Mouse (Mus musculus): Measurements from ENCODE around the gene Ywhag. TPM values are rescaled to one million over a fixed set of nuclear protein-coding genes. Genes with fewer than 3 reads are reported as not detected.

The Ywhag gene
- polyA plus RNA-seq, 1 experiment from 2014 or later, result 193 TPM

- Histone ChIP-seq H3K9ac (replicated peaks; ENCODE audit: low read length) (peak overlapping the region; percentile 48), H3K4me3 (ENCODE audit: low read length) (peak overlapping the region; percentile 38), H3K36me3 (ENCODE audit: insufficient read depth, low read length) (no peaks in the 10 kb centered on the region), H3K4me1 (ENCODE audit: insufficient read depth, low read length) (peaks cover 19% of the 10 kb centered on the region), H3K4me2 (replicated peaks; ENCODE audit: low read depth, low read length) (peak overlapping the region; percentile 58), H3K27me3 (ENCODE audit: insufficient read depth, low read length) (no peaks in the 10 kb centered on the region), H3K27ac (ENCODE audit: low read length) (peak overlapping the region; percentile 57), H3K9me3 (ENCODE audit: low read length) (no peaks in the 10 kb centered on the region)
- 6% methylated on average over 24 of the region's 24 CpGs for WGBS
- no peak for ATAC-seq (ENCODE audit: low FRiP score, low TSS enrichment)
These were observed 31.1 kb upstream of the Ywhag start for GRCm38 (mm10) chr5:135965501-135965930.

DNA sequence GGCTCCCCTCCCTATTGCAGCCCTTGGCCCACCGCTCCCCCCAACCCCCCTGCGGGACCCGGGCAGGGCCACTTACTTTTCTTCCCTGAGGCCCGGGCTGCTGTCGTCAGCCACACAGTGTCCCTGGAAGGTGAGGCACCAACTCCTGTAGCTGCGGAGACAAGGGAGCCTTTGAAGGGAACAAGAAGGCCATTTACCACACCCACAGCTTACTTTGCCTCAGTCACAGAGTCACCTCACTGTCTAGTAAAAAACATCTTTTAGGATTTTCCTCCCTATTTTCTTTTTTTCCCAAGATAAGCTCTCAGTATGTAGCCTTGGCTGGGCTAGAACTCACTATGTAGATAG, 28.8 kb upstream of the Ywhag start:
- 3% methylated on average over 6 of the region's 6 CpGs for WGBS
- ATAC-seq (ENCODE audit: low FRiP score, low TSS enrichment), result no peak

GRCm38 (mm10) chr5:135962492-135963279, 28.3 kb upstream of the Ywhag start:
- Histone ChIP-seq H3K27me3 (ENCODE audit: insufficient read depth, low read length) (no peaks in the 10 kb centered on the region), H3K4me3 (ENCODE audit: low read length) (peak overlapping the region; percentile 65), H3K9ac (replicated peaks; ENCODE audit: low read length) (peak overlapping the region; percentile 92), H3K9me3 (ENCODE audit: low read length) (no peaks in the 10 kb centered on the region), H3K27ac (ENCODE audit: low read length) (peak overlapping the region; percentile 97), H3K4me2 (replicated peaks; ENCODE audit: low read depth, low read length) (peak overlapping the region; percentile 94), H3K36me3 (ENCODE audit: insufficient read depth, low read length) (no peaks in the 10 kb centered on the region), H3K4me1 (ENCODE audit: insufficient read depth, low read length) (peaks cover 26% of the 10 kb centered on the region)
- 0% methylated on average over 64 of the region's 64 CpGs for WGBS
- ATAC-seq (ENCODE audit: low FRiP score, low TSS enrichment), result peak; percentile 96

More for the DNA sequence above, 28.8 kb upstream of the Ywhag start:
- Histone ChIP-seq H3K27ac (ENCODE audit: low read length) (peak overlapping the region; percentile 97), H3K9me3 (ENCODE audit: low read length) (no peaks in the 10 kb centered on the region), H3K27me3 (ENCODE audit: insufficient read depth, low read length) (no peaks in the 10 kb centered on the region), H3K36me3 (ENCODE audit: insufficient read depth, low read length) (no peaks in the 10 kb centered on the region), H3K4me1 (ENCODE audit: insufficient read depth, low read length) (peaks cover 21% of the 10 kb centered on the region), H3K9ac (replicated peaks; ENCODE audit: low read length) (peak overlapping the region; percentile 92), H3K4me3 (ENCODE audit: low read length) (peak overlapping the region; percentile 65), H3K4me2 (replicated peaks; ENCODE audit: low read depth, low read length) (peak overlapping the region; percentile 94)

DNA sequence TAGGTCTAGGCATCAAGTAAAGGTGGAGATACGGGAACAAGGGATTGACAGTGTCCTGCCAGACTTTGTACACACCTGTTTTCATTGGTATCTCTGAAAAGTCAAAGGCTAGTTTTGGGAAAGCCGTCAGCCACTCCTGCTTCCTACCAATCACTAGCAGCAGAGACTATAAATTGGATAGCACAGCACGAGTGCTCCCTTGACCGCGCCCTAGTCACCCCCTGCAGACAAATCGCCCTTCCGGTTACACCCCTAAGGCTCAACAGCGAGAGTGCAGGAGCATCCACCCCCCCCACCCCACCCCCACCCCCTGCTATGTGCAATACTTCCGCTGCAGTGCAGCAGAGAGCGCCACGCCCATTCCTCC, 27.7 kb upstream of the Ywhag start:
- ATAC-seq (ENCODE audit: low FRiP score, low TSS enrichment), result no peak; the same call in 1 of the 2 replicates
- WGBS, result under 1% methylated on average over 11 of the region's 11 CpGs

GRCm38 (mm10) chr5:135960909-135961635, 26.7 kb upstream of the Ywhag start:
- peak overlapping the region; percentile 94; the same call in 1 of the 2 replicates for H3K4me2 ChIP-seq (replicated peaks; ENCODE audit: low read depth, low read length)
- no peak for ATAC-seq (ENCODE audit: low FRiP score, low TSS enrichment)
- 96% methylated on average over 15 of the region's 15 CpGs for WGBS

More for the DNA sequence above, 27.7 kb upstream of the Ywhag start:
- Histone ChIP-seq H3K27me3 (ENCODE audit: insufficient read depth, low read length) (no peaks in the 10 kb centered on the region), H3K27ac (ENCODE audit: low read length) (peak overlapping the region; percentile 97), H3K36me3 (ENCODE audit: insufficient read depth, low read length) (no peaks in the 10 kb centered on the region), H3K4me2 (replicated peaks; ENCODE audit: low read depth, low read length) (peak overlapping the region; percentile 94), H3K9me3 (ENCODE audit: low read length) (no peaks in the 10 kb centered on the region), H3K4me3 (ENCODE audit: low read length) (peak overlapping the region; percentile 65), H3K4me1 (ENCODE audit: insufficient read depth, low read length) (peaks cover 27% of the 10 kb centered on the region), H3K9ac (replicated peaks; ENCODE audit: low read length) (peak overlapping the region; percentile 69)

DNA sequence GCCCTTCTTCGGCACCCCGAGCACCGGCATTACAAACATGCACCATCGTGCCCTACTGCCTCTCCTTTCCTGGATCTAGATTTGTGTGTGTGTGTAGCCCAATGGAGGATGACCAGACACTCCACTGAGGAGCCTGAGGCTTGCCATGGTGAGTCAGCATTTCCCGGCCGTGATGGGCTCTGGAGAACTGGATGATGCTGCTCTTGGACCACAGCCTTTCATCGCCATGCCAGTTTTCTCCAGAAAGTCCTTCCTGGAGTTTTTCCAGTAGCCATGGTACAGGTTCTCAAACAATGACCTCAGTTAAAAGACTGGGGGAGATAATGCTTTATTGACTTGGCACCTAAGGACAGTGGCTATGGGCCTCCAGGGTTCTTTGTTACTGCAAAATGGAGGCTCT, 25.5 kb upstream of the Ywhag start:
- Histone ChIP-seq H3K4me1 (ENCODE audit: insufficient read depth, low read length) (peaks cover 22% of the 10 kb centered on the region), H3K27me3 (ENCODE audit: insufficient read depth, low read length) (no peaks in the 10 kb centered on the region), H3K4me2 (replicated peaks; ENCODE audit: low read depth, low read length) (no peak overlapping the region), H3K36me3 (ENCODE audit: insufficient read depth, low read length) (no peaks in the 10 kb centered on the region), H3K9me3 (ENCODE audit: low read length) (no peaks in the 10 kb centered on the region), H3K27ac (ENCODE audit: low read length) (no peak overlapping the region), H3K4me3 (ENCODE audit: low read length) (no peak overlapping the region), H3K9ac (replicated peaks; ENCODE audit: low read length) (no peak overlapping the region)
- no peak for ATAC-seq (ENCODE audit: low FRiP score, low TSS enrichment)
- 92% methylated on average over 7 of the region's 7 CpGs for WGBS

More at GRCm38 (mm10) chr5:135960909-135961635, 26.7 kb upstream of the Ywhag start:
- no peaks in the 10 kb centered on the region for H3K27me3 ChIP-seq (ENCODE audit: insufficient read depth, low read length)
- no peak overlapping the region for H3K9ac ChIP-seq (replicated peaks; ENCODE audit: low read length)
- H3K36me3 ChIP-seq (ENCODE audit: insufficient read depth, low read length), result no peaks in the 10 kb centered on the region
- H3K4me1 ChIP-seq (ENCODE audit: insufficient read depth, low read length), result peaks cover 30% of the 10 kb centered on the region
- peak overlapping the region; percentile 97; the same call in 1 of the 2 replicates for H3K27ac ChIP-seq (ENCODE audit: low read length)
- no peaks in the 10 kb centered on the region for H3K9me3 ChIP-seq (ENCODE audit: low read length)
- no peak overlapping the region for H3K4me3 ChIP-seq (ENCODE audit: low read length)

- Histone ChIP-seq H3K4me1 (ENCODE audit: insufficient read depth, low read length) (peaks cover 21% of the 10 kb centered on the region), H3K4me2 (replicated peaks; ENCODE audit: low read depth, low read length) (peak overlapping the region; percentile 49), H3K27ac (ENCODE audit: low read length) (peak overlapping the region; percentile 95), H3K4me3 (ENCODE audit: low read length) (no peak overlapping the region), H3K36me3 (ENCODE audit: insufficient read depth, low read length) (no peaks in the 10 kb centered on the region), H3K9me3 (ENCODE audit: low read length) (no peaks in the 10 kb centered on the region), H3K9ac (replicated peaks; ENCODE audit: low read length) (no peak overlapping the region), H3K27me3 (ENCODE audit: insufficient read depth, low read length) (no peaks in the 10 kb centered on the region)
- 91% methylated on average over 4 of the region's 4 CpGs for WGBS
- ATAC-seq (ENCODE audit: low FRiP score, low TSS enrichment), result no peak
These were observed 24.0 kb upstream of the Ywhag start for GRCm38 (mm10) chr5:135958367-135958766.

DNA sequence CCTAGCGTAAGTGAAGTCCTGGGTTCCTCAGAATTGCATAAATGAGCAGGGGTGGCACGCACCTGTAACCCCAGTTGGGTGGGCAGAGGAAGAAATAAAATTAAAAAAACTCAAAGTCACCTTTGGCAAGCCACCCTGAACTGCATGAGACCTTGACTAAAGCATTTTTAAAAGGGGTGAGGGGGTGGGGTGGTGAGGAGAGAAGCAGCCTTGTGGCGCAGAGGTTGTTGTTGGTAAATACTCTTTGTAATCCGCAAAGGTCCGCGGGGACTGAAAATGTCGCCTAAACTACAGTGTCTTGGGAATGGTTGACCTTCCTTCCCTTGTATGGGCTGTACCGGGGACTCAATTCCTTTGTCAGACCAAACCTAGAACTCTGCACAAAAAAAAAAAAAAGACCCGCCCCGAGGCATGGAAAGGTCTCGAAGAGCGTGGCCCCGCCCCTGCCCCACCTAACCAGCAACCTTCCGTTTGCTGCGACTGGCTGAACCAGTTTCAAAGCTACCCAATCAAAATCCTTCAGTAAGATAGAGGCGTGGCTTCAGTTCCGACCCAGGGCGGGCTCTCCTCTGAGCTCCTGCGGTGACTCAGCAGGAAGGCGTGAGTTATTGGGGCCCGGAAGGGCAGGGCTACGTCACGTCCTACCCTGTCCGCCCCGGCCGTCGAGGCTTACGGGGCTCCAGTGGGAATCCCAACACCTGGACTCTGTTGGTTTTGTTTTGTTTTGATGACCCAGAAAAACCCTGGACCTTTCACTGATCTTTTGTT, 23.0 kb upstream of the Ywhag start:
- no peaks in the 10 kb centered on the region for H3K36me3 ChIP-seq (ENCODE audit: insufficient read depth, low read length)
- no peaks in the 10 kb centered on the region for H3K9me3 ChIP-seq (ENCODE audit: low read length)
- peak overlapping the region; percentile 49 for H3K4me2 ChIP-seq (replicated peaks; ENCODE audit: low read depth, low read length)
- 9% methylated on average over 28 of the region's 28 CpGs for WGBS
- peak overlapping the region; percentile 95 for H3K27ac ChIP-seq (ENCODE audit: low read length)
- peaks cover 18% of the 10 kb centered on the region for H3K4me1 ChIP-seq (ENCODE audit: insufficient read depth, low read length)
- peak overlapping the region; percentile 62 for H3K9ac ChIP-seq (replicated peaks; ENCODE audit: low read length)
- H3K4me3 ChIP-seq (ENCODE audit: low read length), result peak overlapping the region; percentile 34
- H3K27me3 ChIP-seq (ENCODE audit: insufficient read depth, low read length), result no peaks in the 10 kb centered on the region
- ATAC-seq (ENCODE audit: low FRiP score, low TSS enrichment), result peak; percentile 86

GRCm38 (mm10) chr5:135956300-135957206, 22.1 kb upstream of the Ywhag start:
- no peak for ATAC-seq (ENCODE audit: low FRiP score, low TSS enrichment)
- Histone ChIP-seq H3K4me2 (replicated peaks; ENCODE audit: low read depth, low read length) (peak overlapping the region; percentile 49), H3K36me3 (ENCODE audit: insufficient read depth, low read length) (no peaks in the 10 kb centered on the region), H3K27me3 (ENCODE audit: insufficient read depth, low read length) (no peaks in the 10 kb centered on the region), H3K27ac (ENCODE audit: low read length) (peak overlapping the region; percentile 95), H3K9ac (replicated peaks; ENCODE audit: low read length) (peak overlapping the region; percentile 62), H3K9me3 (ENCODE audit: low read length) (no peaks in the 10 kb centered on the region), H3K4me3 (ENCODE audit: low read length) (no peak overlapping the region), H3K4me1 (ENCODE audit: insufficient read depth, low read length) (peaks cover 13% of the 10 kb centered on the region)
- 81% methylated on average over 9 of the region's 9 CpGs for whole genome bisulfite sequencing
